Mouse (Mus musculus): Measurements from ENCODE around the gene Btd.
"Not testable (repeated sequence)": the region's sequence is repeated elsewhere in the genome, so short reads cannot be mapped to it uniquely, and the experiment has no call there.

- not testable (repeated sequence) for TF ChIP-seq CTCF (IDR thresholded peaks at IDR 0.05); POLR2A (IDR thresholded peaks at IDR 0.05; ENCODE audit: insufficient read depth, low read depth, low read length)
Observed at GRCm38 (mm10) chr14:31602616-31602979, 38.2 kb upstream of the Btd start.

All from heart, adult 2 months (tissue).